Mouse (Mus musculus): ENCODE measurements around the gene Kcnk7. TPM values are rescaled to one million over a fixed set of nuclear protein-coding genes. Genes with fewer than 3 reads are reported as not detected.
A peak's percentile ranks its signal among the peaks of the same experiment; 100 is the strongest.

Gene Kcnk7
- polyA plus RNA-seq, 1 experiment from 2014 or later = 0.15 TPM

GRCm38 (mm10) chr19:5751742-5752141 lies 47.6 kb downstream of the Kcnk7 start:
- no peaks in the 10 kb centered on the region for H3K9me3 ChIP-seq (replicated peaks; ENCODE audit: control insufficient read depth, low read length, poor library complexity, severe bottlenecking)
- no peak for ATAC-seq
- peaks cover 3% of the 10 kb centered on the region; the same call in 1 of the 2 replicates for H3K4me1 ChIP-seq (ENCODE audit: control insufficient read depth, insufficient read depth, low read length)
- H3K27me3 ChIP-seq (ENCODE audit: control insufficient read depth, insufficient read depth, low read depth, low read length) = peaks cover 43% of the 10 kb centered on the region
- no peak overlapping the region for H3K4me2 ChIP-seq (ENCODE audit: low read length)
- WGBS = 8% methylated on average over 20 of the region's 20 CpGs
- H3K4me3 ChIP-seq (ENCODE audit: low read depth, low read length) = no peak overlapping the region
- no peaks in the 10 kb centered on the region for H3K36me3 ChIP-seq (ENCODE audit: control insufficient read depth, insufficient read depth, low read length)
- 0 out of 2 replicates have a peak overlapping the region, but pooled peaks have one; percentile 50 for H3K9ac ChIP-seq (ENCODE audit: low read depth, low read length)
- no peak overlapping the region for H3K27ac ChIP-seq (ENCODE audit: low read length)

- WGBS = 12% methylated on average over 28 of the region's 29 CpGs
- H3K4me2 ChIP-seq (ENCODE audit: low read length) = peak overlapping the region; percentile 22; the same call in 1 of the 2 replicates
- peak overlapping the region; percentile 42; the same call in 1 of the 2 replicates for H3K9ac ChIP-seq (ENCODE audit: low read depth, low read length)
- H3K9me3 ChIP-seq (replicated peaks; ENCODE audit: control insufficient read depth, low read length, poor library complexity, severe bottlenecking) = no peaks in the 10 kb centered on the region
- peaks cover 24% of the 10 kb centered on the region for H3K36me3 ChIP-seq (ENCODE audit: control insufficient read depth, insufficient read depth, low read length)
- peak; percentile 37; the same call in 1 of the 2 replicates for ATAC-seq
- H3K4me3 ChIP-seq (ENCODE audit: low read depth, low read length) = no peak overlapping the region
- no peak overlapping the region for H3K27ac ChIP-seq (ENCODE audit: low read length)
- peaks cover 6% of the 10 kb centered on the region; the same call in 1 of the 2 replicates for H3K4me1 ChIP-seq (ENCODE audit: control insufficient read depth, insufficient read depth, low read length)
- peaks cover 35% of the 10 kb centered on the region for H3K27me3 ChIP-seq (ENCODE audit: control insufficient read depth, insufficient read depth, low read depth, low read length)
Measured at GRCm38 (mm10) chr19:5756321-5756985, 52.3 kb downstream of the Kcnk7 start.

Small RNA genes within 50 kb of the gene (microRNA-seq; reads per million reads assigned to microRNA genes)
- not detected for gene Mir6987

Other genes with a start within 250 kb of the Kcnk7 start
- gene Ccdc85b, start 246.5 kb upstream of the Kcnk7 start, polyA plus RNA-seq (2015; fragmentation: Nextera tagmentation; extraction: Ambion mirVana) = 9.5 and 10.2 TPM in 2 replicates
- 159 and 178 TPM in 2 replicates for gene Fibp, start 243.8 kb upstream of the Kcnk7 start, polyA plus RNA-seq (2015; fragmentation: Nextera tagmentation; extraction: Ambion mirVana)
- gene Ctsw, start 235.9 kb upstream of the Kcnk7 start, polyA plus RNA-seq (2015; fragmentation: Nextera tagmentation; extraction: Ambion mirVana) = 5.0 and 5.2 TPM in 2 replicates
- 34.1 and 35.3 TPM in 2 replicates for gene Efemp2, start 230.4 kb upstream of the Kcnk7 start, polyA plus RNA-seq (2015; fragmentation: Nextera tagmentation; extraction: Ambion mirVana)
- gene Mus81, start 216.0 kb upstream of the Kcnk7 start, polyA plus RNA-seq (2015; fragmentation: Nextera tagmentation; extraction: Ambion mirVana) = 51.1 and 53.6 TPM in 2 replicates
- gene Cfl1, start 213.9 kb upstream of the Kcnk7 start, polyA plus RNA-seq (2015; fragmentation: Nextera tagmentation; extraction: Ambion mirVana) = 3,571 and 3,575 TPM in 2 replicates
- gene 1700020D05Rik, start 200.6 kb upstream of the Kcnk7 start, polyA plus RNA-seq (2015; fragmentation: Nextera tagmentation; extraction: Ambion mirVana) = not detected in 2 replicates
- gene Snx32, start 193.8 kb upstream of the Kcnk7 start, polyA plus RNA-seq (2015; fragmentation: Nextera tagmentation; extraction: Ambion mirVana) = 112 and 116 TPM in 2 replicates
- gene Ovol1, start 143.7 kb upstream of the Kcnk7 start, polyA plus RNA-seq (2015; fragmentation: Nextera tagmentation; extraction: Ambion mirVana) = 0.11 TPM in 1 of 2 replicates, not detected in the other
- 1.9 and 2.3 TPM in 2 replicates for gene Ap5b1, start 136.3 kb upstream of the Kcnk7 start, polyA plus RNA-seq (2015; fragmentation: Nextera tagmentation; extraction: Ambion mirVana)
- gene Rnaseh2c, start 102.5 kb upstream of the Kcnk7 start, polyA plus RNA-seq (2015; fragmentation: Nextera tagmentation; extraction: Ambion mirVana) = 55.5 and 58.4 TPM in 2 replicates
- gene Kat5, start 94.1 kb upstream of the Kcnk7 start, polyA plus RNA-seq (2015; fragmentation: Nextera tagmentation; extraction: Ambion mirVana) = 82.0 and 83.1 TPM in 2 replicates
- 30.6 and 37.7 TPM in 2 replicates for gene Rela, start 66.9 kb upstream of the Kcnk7 start, polyA plus RNA-seq (2015; fragmentation: Nextera tagmentation; extraction: Ambion mirVana)
- 17.5 and 17.7 TPM in 2 replicates for gene Sipa1, start 40.7 kb upstream of the Kcnk7 start, polyA plus RNA-seq (2015; fragmentation: Nextera tagmentation; extraction: Ambion mirVana)
- 9.5 and 12.9 TPM in 2 replicates for gene Map3k11, start 15.6 kb upstream of the Kcnk7 start, polyA plus RNA-seq (2015; fragmentation: Nextera tagmentation; extraction: Ambion mirVana)
- 23.9 and 25.3 TPM in 2 replicates for gene Pcnx3, start 15.5 kb upstream of the Kcnk7 start, polyA plus RNA-seq (2015; fragmentation: Nextera tagmentation; extraction: Ambion mirVana)
- gene Ehbp1l1, start 21.9 kb downstream of the Kcnk7 start, polyA plus RNA-seq (2015; fragmentation: Nextera tagmentation; extraction: Ambion mirVana) = 31.3 and 38.6 TPM in 2 replicates
- gene Fam89b, start 25.3 kb downstream of the Kcnk7 start, polyA plus RNA-seq (2015; fragmentation: Nextera tagmentation; extraction: Ambion mirVana) = 116 and 131 TPM in 2 replicates
- gene Ltbp3, start 36.5 kb downstream of the Kcnk7 start, polyA plus RNA-seq (2015; fragmentation: Nextera tagmentation; extraction: Ambion mirVana) = 9.3 and 9.6 TPM in 2 replicates
- gene Scyl1, start 67.1 kb downstream of the Kcnk7 start, polyA plus RNA-seq (2015; fragmentation: Nextera tagmentation; extraction: Ambion mirVana) = 86.3 and 86.6 TPM in 2 replicates
- 14.7 and 16.5 TPM in 2 replicates for gene Frmd8, start 170.9 kb downstream of the Kcnk7 start, polyA plus RNA-seq (2015; fragmentation: Nextera tagmentation; extraction: Ambion mirVana)
- gene Slc25a45, start 173.4 kb downstream of the Kcnk7 start, polyA plus RNA-seq (2015; fragmentation: Nextera tagmentation; extraction: Ambion mirVana) = 2.0 and 2.2 TPM in 2 replicates
- 13.4 and 14.6 TPM in 2 replicates for gene Tigd3, start 189.8 kb downstream of the Kcnk7 start, polyA plus RNA-seq (2015; fragmentation: Nextera tagmentation; extraction: Ambion mirVana)
- 105 and 121 TPM in 2 replicates for gene Dpf2, start 208.6 kb downstream of the Kcnk7 start, polyA plus RNA-seq (2015; fragmentation: Nextera tagmentation; extraction: Ambion mirVana)
- gene Cdc42ep2, start 220.4 kb downstream of the Kcnk7 start, polyA plus RNA-seq (2015; fragmentation: Nextera tagmentation; extraction: Ambion mirVana) = 16.0 and 20.4 TPM in 2 replicates